Mouse (Mus musculus) neural tube, embryonic 12.5 days (tissue): Measurements from ENCODE around the gene Acox3. TPM values are rescaled to one million over a fixed set of nuclear protein-coding genes. Genes with fewer than 3 reads are reported as not detected.

ENCODE experiments used
- ATAC-seq: fragments of 200-750 bp; cut with Nextera tagmentation; 2 replicates; pipeline ENCODE4 v1.8.0; 2017; ENCODE audit warnings: low read depth, mild to moderate bottlenecking, moderate TSS enrichment, moderate library complexity; ENCODE audit not compliant: low FRiP score
- H3K27ac ChIP-seq: fragments of 300-500 bp; sonication (generic); 2 replicates; pipeline ENCODE4 v1.5.1; 2016
- H3K27me3 ChIP-seq: fragments of 300-500 bp; sonication (generic); replicated peaks from 2 replicates; pipeline ENCODE4 v1.6.1; 2016; ENCODE audit warnings: mild to moderate bottlenecking
- H3K36me3 ChIP-seq: fragments of 300-500 bp; sonication (generic); 2 replicates; pipeline ENCODE4 v1.6.1; 2016; ENCODE audit warnings: mild to moderate bottlenecking
- H3K4me1 ChIP-seq: fragments of 300-500 bp; sonication (generic); 2 replicates; pipeline ENCODE4 v1.6.1; 2016
- H3K4me2 ChIP-seq: fragments of 300-500 bp; sonication (generic); replicated peaks from 2 replicates; pipeline ENCODE4 v1.6.1; 2016; ENCODE audit warnings: mild to moderate bottlenecking
- H3K4me3 ChIP-seq: fragments of 300-500 bp; sonication (generic); 2 replicates; pipeline ENCODE4 v1.5.1; 2016
- H3K9ac ChIP-seq: fragments of 300-500 bp; sonication (generic); 2 replicates; pipeline ENCODE4 v1.6.1; 2016; ENCODE audit warnings: mild to moderate bottlenecking
- H3K9me3 ChIP-seq: fragments of 300-500 bp; sonication (generic); 2 replicates; pipeline ENCODE4 v1.6.1; 2016; ENCODE audit warnings: mild to moderate bottlenecking
- WGBS: fragments of 180-500 bp; shearing (Covaris S2); methylation state at CpG from one replicate; pipeline ENCODE4 v1.1.7; 2016; 5-methylcytosine and 5-hydroxymethylcytosine counted together
- polyA plus RNA-seq: library from polyadenylated mRNA; unstranded; fragments of >200 nt; fragmentation: Nextera tagmentation; extraction: Ambion mirVana; gene quantifications from 2 replicates; pipeline ENCODE4 v1.2.1, GENCODE M21; 2016

Acox3 gene
- polyA plus RNA-seq, 1 experiment from 2014 or later, result 18.4 TPM

- WGBS, result 75% methylated on average over 13 of the region's 13 CpGs
- no peak overlapping the region for H3K9ac ChIP-seq
- no peak overlapping the region for H3K4me2 ChIP-seq
- no peaks in the 10 kb centered on the region for H3K4me1 ChIP-seq
- no peaks in the 10 kb centered on the region for H3K27me3 ChIP-seq
- H3K27ac ChIP-seq, result no peak overlapping the region
- peaks cover 54% of the 10 kb centered on the region for H3K36me3 ChIP-seq
- H3K9me3 ChIP-seq, result no peaks in the 10 kb centered on the region
- no peak for ATAC-seq
- H3K4me3 ChIP-seq, result no peak overlapping the region
Observed at GRCm38 (mm10) chr5:35557946-35558621, 24.8 kb upstream of the Acox3 start.

DNA sequence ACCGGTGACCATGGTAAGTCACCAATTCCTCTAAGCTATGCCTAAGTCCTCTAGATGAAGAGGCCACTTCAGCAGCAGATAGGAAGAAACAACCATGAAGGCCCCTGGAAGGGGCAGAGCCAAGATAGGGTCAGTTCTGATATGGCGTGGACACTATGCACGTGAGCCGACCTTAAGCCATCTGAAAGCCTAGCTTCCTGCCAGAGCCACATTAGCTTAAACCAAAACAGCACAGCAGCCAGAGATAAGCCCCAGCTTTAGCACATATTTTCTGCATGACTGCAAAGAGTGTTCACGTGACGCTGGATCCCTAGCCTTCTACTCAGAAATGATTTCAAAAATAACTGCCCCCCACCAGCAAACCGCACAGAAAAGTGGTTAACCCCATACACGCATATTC is 23.4 kb upstream of the Acox3 start:
- no peak for ATAC-seq
- 96% methylated on average over 8 of the region's 8 CpGs for WGBS
- Histone ChIP-seq H3K4me2 (no peak overlapping the region), H3K9me3 (no peaks in the 10 kb centered on the region), H3K27me3 (no peaks in the 10 kb centered on the region), H3K27ac (no peak overlapping the region), H3K36me3 (peaks cover 67% of the 10 kb centered on the region), H3K9ac (no peak overlapping the region), H3K4me1 (no peaks in the 10 kb centered on the region), H3K4me3 (no peak overlapping the region)

DNA sequence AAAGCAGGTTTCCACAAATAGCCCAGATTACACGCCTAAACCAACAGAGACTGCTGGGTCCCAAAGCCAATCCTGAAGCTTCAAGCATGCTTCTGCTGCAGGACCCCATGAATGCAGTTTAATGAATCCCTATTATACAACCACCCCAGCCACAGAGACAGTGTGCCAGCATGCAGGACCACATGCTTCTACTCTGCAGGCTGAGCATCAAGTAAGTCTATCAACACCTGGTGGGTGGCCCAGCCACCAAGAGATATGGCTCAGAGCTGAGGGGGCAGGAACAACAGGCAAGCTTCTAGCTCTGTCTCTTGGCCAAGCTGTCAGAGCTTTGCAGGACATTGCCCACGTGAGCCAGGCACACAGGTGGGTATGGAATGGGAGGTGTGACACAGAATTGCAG is 20.2 kb upstream of the Acox3 start:
- no peaks in the 10 kb centered on the region for H3K9me3 ChIP-seq
- no peak overlapping the region for H3K27ac ChIP-seq
- H3K4me3 ChIP-seq, result no peak overlapping the region
- peaks cover 78% of the 10 kb centered on the region for H3K36me3 ChIP-seq
- H3K9ac ChIP-seq, result no peak overlapping the region
- H3K27me3 ChIP-seq, result no peaks in the 10 kb centered on the region
- H3K4me1 ChIP-seq, result no peaks in the 10 kb centered on the region
- no peak for ATAC-seq
- 89% methylated on average over 2 of the region's 2 CpGs for WGBS
- H3K4me2 ChIP-seq, result no peak overlapping the region

- no peak overlapping the region for H3K27ac ChIP-seq
- no peak overlapping the region for H3K4me3 ChIP-seq
- H3K27me3 ChIP-seq, result no peaks in the 10 kb centered on the region
- WGBS, result 0% methylated on average over 1 of the region's 1 CpGs
- H3K36me3 ChIP-seq, result peaks cover 83% of the 10 kb centered on the region
- no peak overlapping the region for H3K4me2 ChIP-seq
- no peaks in the 10 kb centered on the region for H3K4me1 ChIP-seq
- H3K9ac ChIP-seq, result no peak overlapping the region
- no peaks in the 10 kb centered on the region for H3K9me3 ChIP-seq
- ATAC-seq, result no peak
Observed at GRCm38 (mm10) chr5:35563449-35563848, 19.4 kb upstream of the Acox3 start.

GRCm38 (mm10) chr5:35565217-35565616 is 17.6 kb upstream of the Acox3 start:
- 91% methylated on average over 9 of the region's 9 CpGs for WGBS
- H3K27ac ChIP-seq, result no peak overlapping the region
- no peak overlapping the region for H3K9ac ChIP-seq
- peaks cover 92% of the 10 kb centered on the region for H3K36me3 ChIP-seq
- H3K4me3 ChIP-seq, result no peak overlapping the region
- ATAC-seq, result no peak
- no peaks in the 10 kb centered on the region for H3K9me3 ChIP-seq
- H3K4me2 ChIP-seq, result no peak overlapping the region
- H3K4me1 ChIP-seq, result no peaks in the 10 kb centered on the region
- no peaks in the 10 kb centered on the region for H3K27me3 ChIP-seq

- no peaks in the 10 kb centered on the region for H3K9me3 ChIP-seq
- peaks cover 93% of the 10 kb centered on the region for H3K36me3 ChIP-seq
- no peaks in the 10 kb centered on the region for H3K27me3 ChIP-seq
- no peaks in the 10 kb centered on the region for H3K4me1 ChIP-seq
- no peak overlapping the region for H3K27ac ChIP-seq
- WGBS, result 85% methylated on average over 4 of the region's 4 CpGs
- H3K9ac ChIP-seq, result no peak overlapping the region
- H3K4me3 ChIP-seq, result no peak overlapping the region
- ATAC-seq, result no peak
- no peak overlapping the region for H3K4me2 ChIP-seq
Observed at GRCm38 (mm10) chr5:35566632-35567031, 16.2 kb upstream of the Acox3 start.

DNA sequence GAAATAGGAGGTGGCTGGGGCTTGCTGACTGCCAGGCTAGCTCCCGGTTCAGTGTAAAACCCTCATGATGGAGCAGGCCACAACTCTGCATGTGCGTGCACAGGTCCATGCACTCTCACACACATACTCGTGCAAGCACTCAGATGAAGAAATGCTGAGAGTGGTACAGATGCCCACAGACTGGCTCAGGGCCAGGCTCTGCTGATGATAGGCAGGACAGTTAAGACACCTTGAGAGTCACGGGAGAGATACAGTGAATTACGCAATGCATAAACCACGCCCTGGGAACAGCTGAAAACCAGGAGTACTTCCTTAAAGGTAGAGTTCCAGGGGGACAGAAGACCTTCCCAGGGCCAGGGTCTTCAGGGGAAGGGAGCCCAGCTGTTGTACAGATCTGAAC is 11.3 kb upstream of the Acox3 start:
- WGBS, result 90% methylated on average over 6 of the region's 6 CpGs
- Histone ChIP-seq H3K27ac (no peak overlapping the region), H3K36me3 (peaks cover 62% of the 10 kb centered on the region), H3K27me3 (no peaks in the 10 kb centered on the region), H3K4me2 (no peak overlapping the region), H3K4me1 (peaks cover 11% of the 10 kb centered on the region), H3K9ac (no peak overlapping the region), H3K9me3 (no peaks in the 10 kb centered on the region), H3K4me3 (no peak overlapping the region)
- ATAC-seq, result no peak

GRCm38 (mm10) chr5:35574653-35575599 is 7.9 kb upstream of the Acox3 start, which contains the start of gene Trmt44:
Gene Trmt44, minus strand, starts transcription at chr5:35575070.
- ATAC-seq, result peak; percentile 97
- Histone ChIP-seq H3K36me3 (peaks cover 34% of the 10 kb centered on the region), H3K9me3 (no peaks in the 10 kb centered on the region), H3K27me3 (no peaks in the 10 kb centered on the region), H3K4me2 (peak within 1 kb of the TSS; percentile 97), H3K4me1 (peaks cover 11% of the 10 kb centered on the region), H3K4me3 (peak within 1 kb of the TSS; percentile 98), H3K27ac (peak within 1 kb of the TSS; percentile 54), H3K9ac (peak within 1 kb of the TSS; percentile 76)
- 4% methylated on average over 56 of the region's 56 CpGs for WGBS

- Histone ChIP-seq H3K9me3 (no peaks in the 10 kb centered on the region), H3K36me3 (peaks cover 18% of the 10 kb centered on the region), H3K4me2 (no peak overlapping the region), H3K27me3 (no peaks in the 10 kb centered on the region), H3K4me1 (peaks cover 11% of the 10 kb centered on the region), H3K9ac (no peak overlapping the region), H3K4me3 (no peak overlapping the region), H3K27ac (no peak overlapping the region)
- WGBS, result 92% methylated on average over 10 of the region's 10 CpGs
- no peak for ATAC-seq
Observed at GRCm38 (mm10) chr5:35576409-35577020, 6.3 kb upstream of the Acox3 start.

- H3K4me2 ChIP-seq, result no peak overlapping the region
- H3K27ac ChIP-seq, result no peak overlapping the region
- no peak for ATAC-seq
- no peaks in the 10 kb centered on the region for H3K27me3 ChIP-seq
- no peaks in the 10 kb centered on the region for H3K9me3 ChIP-seq
- WGBS, result 64% methylated on average over 2 of the region's 2 CpGs
- peaks cover 19% of the 10 kb centered on the region for H3K4me1 ChIP-seq
- no peak overlapping the region for H3K9ac ChIP-seq
- peaks cover 3% of the 10 kb centered on the region; the same call in 1 of the 2 replicates for H3K36me3 ChIP-seq
- no peak overlapping the region for H3K4me3 ChIP-seq
Observed at GRCm38 (mm10) chr5:35578411-35578810, 4.4 kb upstream of the Acox3 start.

GRCm38 (mm10) chr5:35579247-35579893 is 3.5 kb upstream of the Acox3 start:
- no peaks in the 10 kb centered on the region for H3K27me3 ChIP-seq
- H3K4me3 ChIP-seq, result no peak overlapping the region
- H3K9me3 ChIP-seq, result no peaks in the 10 kb centered on the region
- no peak overlapping the region for H3K27ac ChIP-seq
- no peaks in the 10 kb centered on the region for H3K36me3 ChIP-seq
- H3K9ac ChIP-seq, result no peak overlapping the region
- H3K4me2 ChIP-seq, result no peak overlapping the region
- H3K4me1 ChIP-seq, result peaks cover 14% of the 10 kb centered on the region
- WGBS, result 60% methylated on average over 5 of the region's 5 CpGs
- no peak for ATAC-seq
